Mouse (Mus musculus) mesoderm, embryonic 11.5 days (tissue): ENCODE measurements around the gene Haao.
"Not testable (repeated sequence)": the region's sequence is repeated elsewhere in the genome, so short reads cannot be mapped to it uniquely, and the experiment has no call there.

Source experiments
- DNase-seq: peaks from one replicate; pipeline ENCODE4 v3.0.0-alpha.2; 2012; ENCODE audit warnings: low read depth, low spot score

Gene Haao

DNA sequence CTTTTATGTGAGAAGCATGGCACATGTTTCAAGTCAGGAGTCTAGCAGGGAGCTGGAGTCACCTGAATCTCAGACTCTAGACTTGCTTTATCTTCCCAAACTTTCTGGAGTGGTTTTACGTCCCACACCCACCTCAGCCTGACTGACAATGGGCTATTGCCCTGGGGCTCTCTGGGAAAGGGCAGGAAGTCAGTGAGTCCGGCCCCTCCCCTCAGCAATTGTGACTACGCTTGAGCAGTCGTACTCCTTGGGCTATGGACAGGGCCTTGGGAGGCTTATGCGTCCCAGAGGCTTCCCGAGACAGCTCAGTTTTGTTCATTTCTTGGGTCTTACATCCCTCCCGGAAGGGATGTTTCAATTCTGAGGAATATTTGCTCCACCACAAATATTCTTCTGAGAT lies 17.6 kb upstream of the Haao start:
- no peak for DNase-seq

DNA sequence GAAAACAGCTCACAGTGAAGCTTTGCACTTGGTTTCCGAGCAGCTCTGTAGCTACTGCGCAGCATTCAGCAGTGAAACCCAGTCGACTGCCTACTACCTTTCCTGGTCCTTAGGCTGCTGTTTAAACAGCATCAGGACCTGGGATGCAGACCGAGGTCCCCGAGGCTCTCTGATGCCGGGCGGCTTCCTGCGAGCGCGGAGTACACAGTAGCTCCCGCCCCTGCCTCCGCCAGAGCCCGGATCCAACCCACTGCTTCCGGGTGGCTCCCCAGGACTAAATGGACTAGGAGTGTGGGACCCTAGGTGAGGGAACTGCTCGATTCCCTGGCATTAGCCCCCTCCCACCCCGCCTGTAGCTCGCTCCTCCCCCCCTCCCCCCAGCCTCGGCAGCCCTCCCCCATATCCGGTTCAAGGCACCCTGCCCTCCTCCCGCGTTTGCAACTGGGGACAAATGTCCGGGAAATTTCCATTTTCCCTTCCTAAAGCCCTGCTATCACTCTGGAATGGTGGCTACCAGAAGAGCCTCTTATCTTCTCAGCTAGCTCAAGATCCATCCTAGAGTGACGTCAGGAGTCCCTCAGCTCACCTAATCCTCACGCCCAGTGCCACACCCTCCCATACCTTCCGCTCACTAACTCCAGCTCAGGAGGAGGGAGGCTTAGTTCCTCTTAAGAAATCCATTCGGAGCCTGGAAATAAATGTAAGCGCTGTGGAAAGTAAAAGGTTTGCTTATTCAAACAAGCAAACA lies 14.5 kb upstream of the Haao start:
- DNase-seq: peak; percentile 50

DNA sequence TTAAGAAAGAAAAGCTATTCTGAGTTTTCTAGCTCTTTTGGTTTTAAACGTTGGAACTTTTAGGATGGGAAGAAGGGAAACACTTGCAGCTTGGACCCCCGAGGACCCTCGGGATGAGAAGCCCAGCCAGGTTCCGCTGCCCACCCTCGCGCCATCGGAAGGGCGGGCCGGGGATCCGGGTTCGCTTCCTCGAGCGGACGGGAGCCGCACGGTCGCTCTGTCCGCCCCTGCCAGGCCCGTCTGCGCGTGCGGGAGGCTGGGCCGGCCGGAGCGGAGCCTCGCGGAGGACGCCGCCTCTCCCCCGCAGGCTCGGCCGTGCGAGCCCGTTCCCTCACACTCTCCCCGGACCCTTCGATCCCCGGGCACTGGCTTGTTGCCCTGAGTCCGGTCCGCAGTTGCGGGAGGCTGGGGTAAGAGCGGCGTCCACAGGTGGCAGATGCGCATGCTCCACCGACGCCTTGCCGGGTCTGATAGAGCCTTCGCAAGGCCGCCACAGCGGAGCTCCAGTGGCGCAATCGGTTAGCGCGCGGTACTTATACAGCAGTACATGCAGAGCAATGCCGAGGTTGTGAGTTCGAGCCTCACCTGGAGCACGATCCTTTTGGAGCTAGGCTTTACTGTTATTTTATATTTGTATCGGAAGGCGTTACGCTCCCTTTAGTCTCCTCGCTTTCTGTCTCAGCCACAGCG lies 13.8 kb upstream of the Haao start:
- peak; percentile 96 for DNase-seq

DNA sequence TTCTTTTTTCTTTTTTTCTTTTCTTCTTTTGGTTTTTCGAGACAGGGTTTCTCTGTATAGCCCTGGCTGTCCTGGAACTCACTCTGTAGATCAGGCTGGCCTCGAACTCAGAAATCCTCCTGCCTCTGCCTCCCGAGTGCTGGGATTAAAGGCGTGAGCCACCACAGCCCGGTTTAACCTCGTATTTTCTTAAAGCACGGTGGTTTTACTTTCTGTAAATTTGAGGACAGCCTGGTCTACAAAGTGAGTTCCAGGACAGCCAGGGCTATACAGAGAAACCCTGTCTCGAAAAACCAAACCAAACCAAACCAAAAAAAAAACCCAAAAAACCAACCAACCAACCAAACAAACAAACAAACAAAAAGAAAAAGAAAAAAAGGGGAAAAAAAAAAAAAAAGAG lies 13.2 kb upstream of the Haao start:
- DNase-seq: not testable (repeated sequence)

DNA sequence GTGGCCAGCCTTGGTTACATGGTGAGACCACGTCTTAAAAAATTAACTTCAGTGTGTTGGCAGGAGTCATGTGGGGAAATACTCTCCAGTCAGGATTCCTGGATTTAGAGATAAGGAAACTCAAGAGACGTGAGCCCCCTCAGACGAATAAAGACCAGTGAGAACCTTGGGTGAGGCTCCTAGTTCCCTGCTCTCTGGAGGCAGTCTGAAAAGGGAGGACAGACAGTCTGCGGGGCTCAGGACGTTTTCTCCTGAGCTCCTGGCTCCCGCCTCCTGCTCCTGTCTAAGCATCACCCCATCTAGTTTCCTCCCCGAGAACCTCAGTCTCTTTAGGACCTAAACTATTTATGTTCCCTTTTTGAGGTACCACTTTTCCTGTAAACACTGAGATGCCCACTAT lies 12.5 kb upstream of the Haao start:
- no peak for DNase-seq

DNA sequence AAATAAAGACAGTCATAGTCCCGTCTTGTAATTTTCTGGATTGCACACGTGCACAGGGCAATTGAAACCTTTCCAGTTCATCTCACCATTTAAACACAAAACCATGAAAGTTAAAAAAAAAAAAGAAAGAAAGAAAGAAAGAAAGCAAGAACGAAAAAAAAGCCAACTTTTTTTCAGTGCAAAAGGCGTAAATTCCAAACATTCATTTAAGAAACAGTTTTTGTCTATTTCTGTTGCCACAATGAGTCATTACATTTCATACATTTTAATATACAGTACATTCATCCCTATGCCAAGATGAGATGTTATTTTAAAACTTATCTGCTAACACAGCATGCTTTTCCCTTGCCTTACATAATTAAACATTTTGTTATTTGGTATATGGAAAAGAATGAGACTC lies 11.9 kb upstream of the Haao start:
- no peak for DNase-seq

DNA sequence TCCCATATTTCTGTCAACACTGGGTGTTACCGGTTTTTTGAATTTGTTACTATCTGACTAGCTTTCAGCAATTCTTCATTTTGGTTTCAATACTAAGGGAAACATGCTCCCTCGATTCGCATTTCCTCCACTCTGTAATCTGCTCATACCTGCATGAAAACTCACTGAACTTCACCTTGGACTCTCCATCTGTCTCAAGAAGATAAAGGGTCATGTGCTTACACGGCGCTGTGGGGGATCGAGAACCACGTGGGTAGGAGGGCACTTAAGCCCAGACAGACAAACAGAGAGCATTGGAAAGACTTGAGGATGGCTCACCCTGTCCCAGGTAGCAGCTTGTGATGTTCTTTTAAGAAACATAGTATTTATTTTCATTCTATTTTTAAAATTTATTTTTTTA lies 10.7 kb upstream of the Haao start:
- no peak for DNase-seq

DNA sequence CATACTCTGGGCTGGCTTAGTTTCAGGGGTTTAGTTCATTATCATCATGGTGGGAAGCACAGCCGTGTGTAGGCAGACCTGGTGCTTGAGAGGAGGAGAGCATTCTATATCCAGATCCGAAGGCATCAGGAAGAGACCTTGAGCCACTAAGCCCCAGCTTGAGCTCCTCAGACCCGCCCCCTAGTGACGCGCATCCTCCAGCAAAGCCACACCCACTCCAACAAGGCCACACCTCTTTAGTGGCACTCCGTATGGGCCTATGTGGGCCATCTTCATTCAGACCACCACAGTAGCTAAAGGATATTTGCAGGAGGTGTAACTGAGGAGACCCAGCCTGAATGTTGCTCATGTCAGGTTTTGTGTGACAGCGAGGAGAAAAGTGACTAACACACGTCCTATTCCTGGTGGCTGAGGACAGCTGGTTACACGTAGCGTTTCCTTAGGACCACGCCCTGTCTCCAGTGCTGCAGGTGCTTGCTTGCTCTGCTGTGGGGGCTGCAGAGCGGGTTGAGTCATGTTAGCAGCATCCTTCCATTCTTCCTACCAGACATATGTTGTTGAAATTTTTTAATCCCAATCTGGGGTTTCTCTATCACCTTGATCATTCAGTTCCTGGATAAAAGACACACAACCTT lies 6.6 kb upstream of the Haao start:
- DNase-seq: no peak

DNA sequence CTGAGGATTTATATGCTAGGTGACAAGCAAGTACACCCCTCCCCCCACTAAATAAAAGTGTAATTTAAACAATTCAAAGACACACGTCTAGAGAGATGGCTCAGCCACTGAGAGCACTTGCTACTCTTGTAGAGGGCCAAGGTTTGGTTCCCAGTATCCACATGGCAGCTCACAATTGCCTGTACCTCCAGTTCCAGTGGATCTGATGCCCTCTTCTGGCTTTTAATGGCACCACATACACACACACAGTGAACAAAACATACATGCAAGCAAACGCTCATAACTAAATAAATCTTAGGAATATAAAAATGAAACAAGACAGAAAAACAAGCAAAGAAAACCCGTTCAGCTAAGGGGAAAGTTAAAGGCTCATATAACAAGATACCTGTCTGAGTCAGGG lies 6.1 kb upstream of the Haao start:
- DNase-seq: no peak

DNA sequence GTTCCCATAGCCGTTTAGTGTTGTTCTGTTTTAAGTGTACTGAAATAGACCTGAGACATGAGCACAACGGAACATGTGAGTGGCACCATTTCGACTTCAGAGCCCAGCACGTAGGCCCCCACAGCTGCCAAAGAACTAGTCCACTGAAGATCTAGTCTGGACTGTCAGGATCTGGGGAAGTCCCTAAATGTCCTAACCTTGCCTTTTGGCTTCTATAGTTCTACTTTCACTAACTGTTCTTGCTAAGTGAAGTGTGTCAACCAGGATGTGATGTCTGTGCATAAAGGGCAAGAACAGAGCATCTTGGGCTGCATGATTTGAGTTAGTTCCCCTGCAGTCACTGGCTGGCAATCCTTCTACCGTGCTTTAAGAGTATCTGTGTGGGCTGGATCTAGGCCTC lies 3.1 kb upstream of the Haao start:
- no peak for DNase-seq

DNA sequence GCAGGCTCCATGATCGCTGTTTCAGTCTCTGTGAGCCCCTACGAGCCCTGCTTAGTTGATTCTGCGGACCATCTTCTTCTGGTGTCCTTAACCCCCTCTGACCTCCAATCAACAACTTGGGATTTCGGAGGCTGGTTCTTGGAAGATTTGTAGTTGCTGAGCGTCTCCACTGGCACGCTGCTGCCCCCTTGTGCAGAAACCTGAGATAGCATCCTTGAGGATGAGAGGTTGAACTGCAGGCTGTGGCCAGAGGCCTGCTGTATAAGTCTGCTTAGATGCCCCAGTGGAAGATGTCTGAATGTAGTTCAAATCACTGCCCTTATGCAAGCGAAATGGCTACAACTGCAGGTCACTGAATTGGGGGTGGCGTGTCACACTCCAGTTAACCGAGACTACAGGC lies 2.7 kb upstream of the Haao start:
- peak; percentile 91 for DNase-seq

DNA sequence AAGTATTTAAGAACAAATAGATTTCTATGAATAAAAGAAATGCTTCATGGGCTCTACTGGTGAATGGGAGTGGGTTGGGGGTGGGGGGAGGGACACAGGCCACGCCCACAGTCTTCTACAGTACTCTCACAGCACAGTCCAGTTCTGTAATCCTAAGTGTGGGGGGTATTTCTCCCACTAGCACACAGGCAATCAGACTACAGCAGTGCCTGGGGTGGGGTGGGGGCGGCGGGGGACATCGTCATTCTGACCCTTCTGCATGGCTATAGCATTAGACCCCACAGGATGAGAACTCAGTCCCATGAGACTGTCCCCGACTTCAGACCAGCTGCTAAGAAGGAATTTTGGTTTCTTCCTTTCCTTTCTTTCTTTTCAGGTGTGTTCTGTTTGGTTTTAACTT lies 2.0 kb upstream of the Haao start:
- no peak for DNase-seq

DNA sequence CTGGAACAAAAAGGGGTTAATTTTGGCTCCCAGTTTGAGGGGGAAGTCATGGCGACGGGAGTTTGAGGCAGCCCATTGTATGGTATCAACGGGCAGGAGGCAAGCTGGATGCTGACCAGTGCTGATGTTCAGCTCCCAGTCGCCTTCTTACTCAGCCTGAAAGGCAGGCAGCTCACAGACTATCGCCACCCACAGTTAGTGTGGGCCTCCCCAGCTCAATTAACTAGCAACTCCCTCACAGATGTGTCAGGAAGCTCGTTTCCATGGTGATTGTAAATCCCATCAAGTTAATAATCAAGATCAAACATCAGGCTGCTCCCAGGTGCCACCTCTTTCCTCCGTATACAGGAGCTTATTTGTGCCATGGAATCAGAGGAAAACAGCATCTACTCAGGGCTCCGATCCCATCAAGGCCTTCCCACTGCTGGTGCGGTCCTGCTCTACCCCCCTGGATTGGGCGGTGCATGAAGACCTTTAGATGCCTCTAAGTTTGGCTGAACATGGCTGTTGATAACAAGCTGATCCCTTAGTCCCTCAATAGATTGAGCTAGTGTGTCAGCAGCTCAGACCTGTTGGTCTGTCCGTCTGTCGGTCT lies 1.4 kb upstream of the Haao start:
- DNase-seq: no peak

DNA sequence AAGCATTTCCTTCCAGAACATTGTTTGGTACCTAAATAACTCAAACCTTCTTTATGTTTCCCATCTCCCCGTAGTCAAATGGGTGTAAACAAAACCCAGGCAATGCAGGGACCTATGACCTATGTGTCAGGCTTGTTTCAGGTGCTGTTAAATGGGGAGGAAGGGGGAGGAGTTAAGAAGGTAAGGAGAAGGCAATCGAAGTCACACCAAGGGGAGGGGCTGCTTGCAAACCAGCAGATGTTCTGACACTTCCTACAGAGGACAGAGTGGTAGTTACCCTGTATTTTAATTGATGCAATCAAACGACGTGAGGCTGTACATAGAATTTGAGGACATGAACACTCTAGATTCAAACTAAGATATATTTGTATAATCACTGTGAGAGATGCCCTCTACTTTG lies 719 bp upstream of the Haao start:
- no peak for DNase-seq

DNA sequence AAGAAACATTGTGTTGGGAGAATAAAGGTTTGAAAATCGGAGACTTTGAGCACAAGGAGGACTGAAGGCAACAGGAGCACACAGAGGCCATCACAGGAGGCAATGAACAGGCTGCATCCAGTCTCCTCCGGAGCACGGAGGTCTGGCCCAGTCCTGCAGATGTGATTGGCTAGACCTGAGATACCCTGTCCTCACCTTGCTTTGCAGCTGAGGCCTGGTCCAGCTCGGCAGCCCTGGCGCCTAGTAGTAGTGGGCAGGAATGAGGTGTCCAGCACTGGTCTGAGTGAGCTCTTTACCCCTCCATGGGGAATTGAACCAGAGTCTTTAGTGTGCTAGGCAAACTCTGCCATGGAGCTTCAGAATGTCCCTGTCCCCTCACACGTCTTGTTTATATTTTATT lies 663 bp downstream of the Haao start:
- no peak for DNase-seq

DNA sequence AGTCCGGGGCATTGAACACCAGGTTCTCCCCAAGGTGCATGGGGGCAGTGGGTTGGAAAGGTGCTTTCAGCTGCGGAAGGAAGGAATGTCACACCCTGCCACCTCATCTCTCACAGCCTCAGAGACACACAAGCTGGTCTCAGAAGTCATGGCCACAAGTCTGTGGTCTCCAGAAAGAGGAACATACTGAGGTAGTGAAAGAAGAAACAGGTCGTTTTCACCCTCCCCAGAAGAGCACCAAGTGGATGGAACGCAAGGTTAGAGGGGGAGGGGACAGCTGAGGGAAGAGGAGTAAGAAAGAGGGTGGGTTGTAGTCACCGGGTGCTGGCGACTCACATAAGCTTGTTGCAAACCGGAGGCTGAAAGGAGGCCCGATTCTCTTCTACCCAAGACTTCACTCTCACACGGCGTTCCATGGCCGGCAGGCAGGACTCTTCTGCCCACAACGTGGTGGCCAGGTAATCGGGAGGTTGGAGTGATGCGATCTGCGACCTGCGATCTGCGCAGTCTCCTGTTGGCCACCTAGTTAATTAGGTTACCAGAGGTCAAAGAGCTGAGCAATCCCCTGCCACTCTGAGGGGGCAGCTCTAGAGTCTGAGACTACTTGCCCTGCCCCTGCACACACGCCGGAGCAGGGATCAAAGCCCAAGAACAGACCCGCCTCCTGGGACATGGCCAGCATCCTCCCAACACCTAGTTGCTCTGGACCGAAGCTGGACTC lies 1.3 kb downstream of the Haao start:
- DNase-seq: no peak

DNA sequence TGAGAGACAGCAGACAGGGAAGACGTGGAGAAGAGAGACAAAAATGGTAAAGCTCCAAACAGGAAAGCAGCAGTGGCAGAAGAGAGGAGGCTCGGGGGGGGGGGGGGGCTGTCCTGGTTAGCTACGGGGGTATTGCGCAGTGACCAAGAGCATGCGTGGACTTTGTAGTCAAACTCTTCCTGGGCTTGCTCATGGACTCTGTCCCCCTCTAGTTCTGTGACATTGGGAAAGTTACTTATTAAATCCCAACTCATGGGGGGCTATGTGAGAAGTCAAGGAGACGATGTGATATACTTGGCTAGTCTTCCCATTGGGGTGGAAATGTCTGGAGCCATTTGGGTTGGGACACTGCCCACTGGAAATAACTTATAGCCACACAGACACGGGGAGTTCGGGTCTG lies 2.2 kb downstream of the Haao start:
- DNase-seq: no peak

DNA sequence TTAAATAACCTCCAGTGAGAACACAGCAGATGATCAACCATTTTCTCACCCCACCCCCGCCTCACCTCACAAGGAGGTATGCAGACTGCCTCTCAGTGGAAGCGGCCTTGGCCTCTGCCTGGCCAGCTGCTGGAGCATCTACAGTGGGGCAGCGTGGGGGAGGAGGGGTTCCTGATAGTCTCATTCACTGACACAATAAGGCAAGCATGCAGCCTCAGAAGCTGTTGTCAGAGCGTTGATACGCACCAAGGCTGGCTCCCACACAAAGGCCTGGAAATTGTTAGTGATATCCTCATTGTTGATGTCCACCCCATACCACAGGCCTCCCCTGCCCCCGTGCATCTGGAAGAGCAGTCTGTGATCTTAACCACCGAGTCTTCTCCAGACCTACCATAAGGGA lies 4.0 kb downstream of the Haao start:
- DNase-seq: no peak

DNA sequence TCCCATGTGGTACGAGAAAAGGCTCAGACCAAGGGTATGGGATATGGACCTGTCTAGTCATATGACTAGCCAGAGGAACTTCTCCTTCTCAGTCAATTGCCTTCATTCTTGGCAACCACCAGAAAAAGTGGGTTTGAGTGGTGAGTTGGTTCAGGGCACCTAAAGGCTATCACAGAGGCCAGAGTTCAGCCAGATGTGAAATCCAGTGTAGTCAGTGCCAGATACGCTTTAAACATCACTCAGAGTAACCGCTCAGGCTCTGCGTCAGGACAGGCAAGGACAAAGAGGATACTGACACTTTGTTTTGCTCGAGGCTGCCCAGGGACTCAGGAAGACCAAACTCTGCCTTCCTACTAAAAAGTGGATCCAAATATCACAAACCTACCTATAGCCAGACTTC lies 6.8 kb downstream of the Haao start:
- DNase-seq: no peak

DNA sequence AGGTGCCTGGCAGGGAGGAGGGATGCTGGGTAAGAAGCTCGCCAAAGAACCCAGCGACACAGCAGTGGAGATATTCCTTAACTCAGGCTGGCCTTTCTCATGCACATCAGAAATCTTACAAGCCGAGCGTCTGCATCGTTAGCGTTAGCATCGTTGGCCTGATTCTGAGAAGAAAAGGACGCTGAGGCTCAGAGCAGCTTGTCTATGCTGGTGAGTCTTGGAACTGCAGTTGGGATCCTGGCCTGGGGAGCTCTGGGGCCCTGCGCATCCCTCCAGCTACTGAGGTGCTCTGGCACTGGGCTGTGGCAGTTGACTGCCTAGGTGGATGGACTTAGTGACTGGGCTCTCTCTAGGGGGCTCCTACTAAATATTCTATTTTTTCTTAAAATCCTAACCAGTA lies 8.6 kb downstream of the Haao start:
- DNase-seq: no peak

DNA sequence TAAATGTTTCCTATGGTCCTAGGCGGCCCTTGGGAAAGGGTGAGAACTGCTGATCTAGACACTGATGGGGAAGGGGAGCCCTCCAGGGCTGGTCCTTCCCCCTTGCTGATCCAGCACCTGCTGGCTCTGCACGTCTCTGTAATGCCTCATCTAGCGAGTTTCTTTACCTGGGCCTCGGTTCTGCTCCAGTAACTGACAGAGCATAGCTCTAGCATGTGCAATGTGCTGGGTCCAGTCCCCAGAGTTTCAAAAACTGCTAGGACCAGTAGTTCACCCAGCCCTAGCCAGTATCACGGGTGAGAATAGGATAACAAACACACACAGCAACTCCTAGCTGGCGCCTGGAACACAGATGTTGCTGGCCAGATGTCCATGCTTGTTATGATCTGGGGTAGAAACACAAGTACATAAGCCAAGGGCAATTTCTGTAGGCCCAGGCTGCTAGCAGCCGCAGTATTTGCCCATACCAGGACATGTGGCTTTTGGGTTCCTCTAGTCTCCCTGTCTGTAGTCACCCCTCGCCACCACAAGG lies 10.0 kb downstream of the Haao start:
- DNase-seq: no peak

DNA sequence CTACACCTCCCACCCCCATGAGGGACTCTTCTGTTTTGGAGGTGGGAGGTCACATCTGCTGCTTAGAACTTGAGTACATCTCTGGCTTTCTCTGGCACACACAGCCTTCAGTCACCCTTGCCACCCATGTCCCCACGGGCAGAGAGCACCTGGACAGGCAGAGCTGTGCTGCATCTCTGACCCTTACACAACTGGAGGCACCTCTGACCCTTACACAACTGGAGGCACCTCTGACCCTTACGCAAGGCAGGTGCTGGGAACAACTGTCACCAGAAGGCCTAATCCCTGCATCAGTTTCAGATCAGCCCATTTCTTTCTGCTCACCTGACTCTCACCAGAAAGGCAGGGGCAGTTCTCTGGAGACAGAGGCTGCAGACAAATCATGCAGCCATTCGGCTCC lies 11.7 kb downstream of the Haao start:
- DNase-seq: no peak
